Mouse (Mus musculus) ovary, adult 18-20 months (tissue): ENCODE measurements at regions not wholly inside any gene's neighbourhood (a gene's known extent, or its start where the extent isn't known, plus 50 kb on each side); places are given as distances from the start of the nearest gene placed in this dataset.
"Not testable (repeated sequence)": the region's sequence is repeated elsewhere in the genome, so short reads cannot be mapped to it uniquely, and the experiment has no call there.

Source experiments
- DNase-seq: peaks from one replicate; pipeline ENCODE4 v3.0.0; 2022; ENCODE audit warnings: low spot score, mixed read lengths

- DNase-seq: no peak
These were observed 57.2 kb downstream of the Foxa2 start for GRCm38 (mm10) chr2:147989616-147990015.

- DNase-seq: no peak
These were observed 58.2 kb downstream of the Foxa2 start for GRCm38 (mm10) chr2:147988586-147988985.

- no peak for DNase-seq
These were observed 61.6 kb downstream of the Foxa2 start for GRCm38 (mm10) chr2:147985261-147985575.

- no peak for DNase-seq
These were observed 62.1 kb downstream of the Foxa2 start for GRCm38 (mm10) chr2:147984547-147985260.

GRCm38 (mm10) chr2:147980929-147981479 is 65.8 kb downstream of the Foxa2 start:
- no peak for DNase-seq

- DNase-seq: no peak
These were observed 66.4 kb downstream of the Foxa2 start for GRCm38 (mm10) chr2:147980408-147980807.

- no peak for DNase-seq
These were observed 67.0 kb downstream of the Foxa2 start for GRCm38 (mm10) chr2:147979660-147980364.

- no peak for DNase-seq
These were observed 67.8 kb downstream of the Foxa2 start for GRCm38 (mm10) chr2:147979001-147979400.

GRCm38 (mm10) chr2:147974776-147975175 is 72.0 kb downstream of the Foxa2 start:
- no peak for DNase-seq

GRCm38 (mm10) chr2:147968671-147969070 is 78.1 kb downstream of the Foxa2 start:
- no peak for DNase-seq

GRCm38 (mm10) chr2:147967829-147968529 is 78.8 kb downstream of the Foxa2 start:
- no peak for DNase-seq

- DNase-seq: not testable (repeated sequence)
These were observed 83.5 kb downstream of the Foxa2 start for GRCm38 (mm10) chr2:147963284-147963683.

- DNase-seq: no peak
These were observed 85.1 kb downstream of the Foxa2 start for GRCm38 (mm10) chr2:147961633-147962032.

GRCm38 (mm10) chr2:147954183-147954582 is 92.6 kb downstream of the Foxa2 start:
- no peak for DNase-seq

- no peak for DNase-seq
These were observed 95.5 kb downstream of the Foxa2 start for GRCm38 (mm10) chr2:147951233-147951632.

GRCm38 (mm10) chr2:147944171-147945040 is 102.4 kb downstream of the Foxa2 start:
- DNase-seq: no peak

GRCm38 (mm10) chr2:147942591-147942990 is 104.2 kb downstream of the Foxa2 start:
- DNase-seq: no peak

GRCm38 (mm10) chr2:147941319-147941718 is 105.5 kb downstream of the Foxa2 start:
- DNase-seq: no peak

- no peak for DNase-seq
These were observed 114.3 kb downstream of the Foxa2 start for GRCm38 (mm10) chr2:147932494-147932893.

GRCm38 (mm10) chr2:147929031-147929711 is 117.6 kb downstream of the Foxa2 start:
- no peak for DNase-seq
